Mouse (Mus musculus) CD4-positive helper T cell, adult 2 months (primary cell): Measurements from ENCODE around the gene Mrpl23.

Experiments
- DNase-seq: peaks from one replicate; pipeline ENCODE4 v3.0.0-alpha.2; 2012; ENCODE audit warnings: low read depth, missing footprints, low spot score

Mrpl23 gene

GRCm38 (mm10) chr7:142551691-142552090, 19.2 kb downstream of the Mrpl23 start:
- DNase-seq, result no peak

- DNase-seq, result no peak
Measured at GRCm38 (mm10) chr7:142552591-142553416, 20.3 kb downstream of the Mrpl23 start.

- DNase-seq, result no peak
Measured at GRCm38 (mm10) chr7:142553417-142554335, 21.2 kb downstream of the Mrpl23 start.

- no peak for DNase-seq
Measured at GRCm38 (mm10) chr7:142554625-142555024, 22.1 kb downstream of the Mrpl23 start.

- no peak for DNase-seq
Measured at GRCm38 (mm10) chr7:142555366-142556088, 23.0 kb downstream of the Mrpl23 start.

- no peak for DNase-seq
Measured at GRCm38 (mm10) chr7:142556089-142556476, 23.6 kb downstream of the Mrpl23 start.

GRCm38 (mm10) chr7:142557696-142558095, 25.2 kb downstream of the Mrpl23 start:
- no peak for DNase-seq

GRCm38 (mm10) chr7:142558511-142559146, 26.1 kb downstream of the Mrpl23 start:
- DNase-seq, result no peak

GRCm38 (mm10) chr7:142559651-142560175, 27.2 kb downstream of the Mrpl23 start:
- DNase-seq, result no peak

GRCm38 (mm10) chr7:142560942-142561855, 28.7 kb downstream of the Mrpl23 start:
- DNase-seq, result no peak

- no peak for DNase-seq
Measured at GRCm38 (mm10) chr7:142561856-142562404, 29.4 kb downstream of the Mrpl23 start.

GRCm38 (mm10) chr7:142563168-142563567, 30.7 kb downstream of the Mrpl23 start:
- DNase-seq, result no peak

GRCm38 (mm10) chr7:142564955-142565643, 32.6 kb downstream of the Mrpl23 start:
- DNase-seq, result no peak

GRCm38 (mm10) chr7:142566512-142566911, 34.0 kb downstream of the Mrpl23 start:
- no peak for DNase-seq

GRCm38 (mm10) chr7:142568985-142569384, 36.5 kb downstream of the Mrpl23 start:
- DNase-seq, result no peak

GRCm38 (mm10) chr7:142570565-142570964, 38.1 kb downstream of the Mrpl23 start:
- DNase-seq, result no peak

- DNase-seq, result no peak
Measured at GRCm38 (mm10) chr7:142571458-142572220, 39.2 kb downstream of the Mrpl23 start.

GRCm38 (mm10) chr7:142572343-142572742, 39.9 kb downstream of the Mrpl23 start:
- DNase-seq, result no peak
